Mouse (Mus musculus) granulocyte monocyte progenitor cell, adult 5-6 weeks (primary cell): ENCODE measurements around the gene Kdelr2. TPM values are rescaled to one million over a fixed set of nuclear protein-coding genes. Genes with fewer than 3 reads are reported as not detected.
A peak's percentile ranks its signal among the peaks of the same experiment; 100 is the strongest.

Source experiments
- ATAC-seq: replicated peaks from 2 replicates; pipeline ENCODE4 v1.8.0; 2016; ENCODE audit warnings: mild to moderate bottlenecking, moderate TSS enrichment, inconsistent platforms; ENCODE audit not compliant: poor library complexity, severe bottlenecking
- total RNA-seq, 2 experiments: library from RNA; stranded (forward) in 1 of 2; stranded (reverse) in 1 of 2; fragments of 200-712, 200-1000 nt in 1 of 2; fragments of >200 nt in 1 of 2; fragmentation: Nextera tagmentation in 1 of 2; gene quantifications; 2 replicates each; pipeline ENCODE4 v1.2.3; 2014 to 2017

Gene Kdelr2
- total RNA-seq, 2 experiments from 2014 or later, result 82.9 to 161 TPM

GRCm38 (mm10) chr5:143467931-143468330, 64.3 kb downstream of the Kdelr2 start:
- ATAC-seq, result no peak

GRCm38 (mm10) chr5:143469628-143470027, 66.0 kb downstream of the Kdelr2 start:
- ATAC-seq, result no peak

- peak; percentile 63 for ATAC-seq
Measured at GRCm38 (mm10) chr5:143470421-143471164, 67.0 kb downstream of the Kdelr2 start.

- peak; percentile 58 for ATAC-seq
Measured at GRCm38 (mm10) chr5:143471165-143471546, 67.5 kb downstream of the Kdelr2 start.

Other genes with a start within 250 kb of the Kdelr2 start
- 7.9 and 10.9 TPM in 2 replicates for gene Rbak, start 223.1 kb upstream of the Kdelr2 start, total RNA-seq (2014; fragmentation: Nextera tagmentation)
- 10.3 and 14.3 TPM in 2 replicates for gene Rbak, start 223.1 kb upstream of the Kdelr2 start, total RNA-seq (2017)
- not detected in 2 replicates for gene Spdye4b, start 222.8 kb upstream of the Kdelr2 start, total RNA-seq (2014; fragmentation: Nextera tagmentation)
- not detected in 2 replicates for gene Spdye4b, start 222.8 kb upstream of the Kdelr2 start, total RNA-seq (2017)
- not detected in 2 replicates for gene Spdye4a, start 176.9 kb upstream of the Kdelr2 start, total RNA-seq (2014; fragmentation: Nextera tagmentation)
- gene Spdye4a, start 176.9 kb upstream of the Kdelr2 start, total RNA-seq (2017), result not detected in 2 replicates
- 7.6 and 8.6 TPM in 2 replicates for gene Zfp12, start 168.7 kb upstream of the Kdelr2 start, total RNA-seq (2014; fragmentation: Nextera tagmentation)
- gene Zfp12, start 168.7 kb upstream of the Kdelr2 start, total RNA-seq (2017), result 10.6 and 12.6 TPM in 2 replicates
- gene Zfp316, start 133.8 kb upstream of the Kdelr2 start, total RNA-seq (2014; fragmentation: Nextera tagmentation), result 2.8 and 3.5 TPM in 2 replicates
- 2.7 and 3.5 TPM in 2 replicates for gene Zfp316, start 133.8 kb upstream of the Kdelr2 start, total RNA-seq (2017)
- not detected in 2 replicates for gene Zfp853, start 110.2 kb upstream of the Kdelr2 start, total RNA-seq (2014; fragmentation: Nextera tagmentation)
- gene Zfp853, start 110.2 kb upstream of the Kdelr2 start, total RNA-seq (2017), result not detected in 2 replicates
- 40.5 and 47.3 TPM in 2 replicates for gene E130309D02Rik, start 88.5 kb upstream of the Kdelr2 start, total RNA-seq (2014; fragmentation: Nextera tagmentation)
- 16.5 and 22.4 TPM in 2 replicates for gene E130309D02Rik, start 88.5 kb upstream of the Kdelr2 start, total RNA-seq (2017)
- 57.9 and 81.0 TPM in 2 replicates for gene Zdhhc4, start 74.6 kb upstream of the Kdelr2 start, total RNA-seq (2014; fragmentation: Nextera tagmentation)
- 38.5 and 49.2 TPM in 2 replicates for gene Zdhhc4, start 74.6 kb upstream of the Kdelr2 start, total RNA-seq (2017)
- gene Grid2ip, start 46.5 kb upstream of the Kdelr2 start, total RNA-seq (2014; fragmentation: Nextera tagmentation), result not detected in 2 replicates
- not detected in 2 replicates for gene Grid2ip, start 46.5 kb upstream of the Kdelr2 start, total RNA-seq (2017)
- 11.7 and 22.8 TPM in 2 replicates for gene Daglb, start 60.7 kb downstream of the Kdelr2 start, total RNA-seq (2014; fragmentation: Nextera tagmentation)
- gene Daglb, start 60.7 kb downstream of the Kdelr2 start, total RNA-seq (2017), result 24.1 and 25.0 TPM in 2 replicates
- gene Rac1, start 124.2 kb downstream of the Kdelr2 start, total RNA-seq (2014; fragmentation: Nextera tagmentation), result 349 and 471 TPM in 2 replicates
- gene Rac1, start 124.2 kb downstream of the Kdelr2 start, total RNA-seq (2017), result 118 and 134 TPM in 2 replicates
- gene Cyth3, start 218.6 kb downstream of the Kdelr2 start, total RNA-seq (2014; fragmentation: Nextera tagmentation), result 3.7 and 3.8 TPM in 2 replicates
- 4.4 and 5.1 TPM in 2 replicates for gene Cyth3, start 218.6 kb downstream of the Kdelr2 start, total RNA-seq (2017)